Mouse (Mus musculus) neural tube, embryonic 12.5 days (tissue): Measurements from ENCODE around the gene Cxadr. TPM values are rescaled to one million over a fixed set of nuclear protein-coding genes. Genes with fewer than 3 reads are reported as not detected.

Experiments used
- ATAC-seq: fragments of 200-750 bp; cut with Nextera tagmentation; 2 replicates; pipeline ENCODE4 v1.8.0; 2017; ENCODE audit warnings: low read depth, mild to moderate bottlenecking, moderate TSS enrichment, moderate library complexity; ENCODE audit not compliant: low FRiP score
- H3K27ac ChIP-seq: fragments of 300-500 bp; sonication (generic); 2 replicates; pipeline ENCODE4 v1.5.1; 2016
- H3K27me3 ChIP-seq: fragments of 300-500 bp; sonication (generic); replicated peaks from 2 replicates; pipeline ENCODE4 v1.6.1; 2016; ENCODE audit warnings: mild to moderate bottlenecking
- H3K36me3 ChIP-seq: fragments of 300-500 bp; sonication (generic); 2 replicates; pipeline ENCODE4 v1.6.1; 2016; ENCODE audit warnings: mild to moderate bottlenecking
- H3K4me1 ChIP-seq: fragments of 300-500 bp; sonication (generic); 2 replicates; pipeline ENCODE4 v1.6.1; 2016
- H3K4me2 ChIP-seq: fragments of 300-500 bp; sonication (generic); replicated peaks from 2 replicates; pipeline ENCODE4 v1.6.1; 2016; ENCODE audit warnings: mild to moderate bottlenecking
- H3K4me3 ChIP-seq: fragments of 300-500 bp; sonication (generic); 2 replicates; pipeline ENCODE4 v1.5.1; 2016
- H3K9ac ChIP-seq: fragments of 300-500 bp; sonication (generic); 2 replicates; pipeline ENCODE4 v1.6.1; 2016; ENCODE audit warnings: mild to moderate bottlenecking
- H3K9me3 ChIP-seq: fragments of 300-500 bp; sonication (generic); 2 replicates; pipeline ENCODE4 v1.6.1; 2016; ENCODE audit warnings: mild to moderate bottlenecking
- WGBS: fragments of 180-500 bp; shearing (Covaris S2); methylation state at CpG from one replicate; pipeline ENCODE4 v1.1.7; 2016; 5-methylcytosine and 5-hydroxymethylcytosine counted together
- polyA plus RNA-seq: library from polyadenylated mRNA; unstranded; fragments of >200 nt; fragmentation: Nextera tagmentation; extraction: Ambion mirVana; gene quantifications from 2 replicates; pipeline ENCODE4 v1.2.1, GENCODE M21; 2016

The Cxadr gene
- polyA plus RNA-seq, 1 experiment from 2014 or later: 85.4 TPM

DNA sequence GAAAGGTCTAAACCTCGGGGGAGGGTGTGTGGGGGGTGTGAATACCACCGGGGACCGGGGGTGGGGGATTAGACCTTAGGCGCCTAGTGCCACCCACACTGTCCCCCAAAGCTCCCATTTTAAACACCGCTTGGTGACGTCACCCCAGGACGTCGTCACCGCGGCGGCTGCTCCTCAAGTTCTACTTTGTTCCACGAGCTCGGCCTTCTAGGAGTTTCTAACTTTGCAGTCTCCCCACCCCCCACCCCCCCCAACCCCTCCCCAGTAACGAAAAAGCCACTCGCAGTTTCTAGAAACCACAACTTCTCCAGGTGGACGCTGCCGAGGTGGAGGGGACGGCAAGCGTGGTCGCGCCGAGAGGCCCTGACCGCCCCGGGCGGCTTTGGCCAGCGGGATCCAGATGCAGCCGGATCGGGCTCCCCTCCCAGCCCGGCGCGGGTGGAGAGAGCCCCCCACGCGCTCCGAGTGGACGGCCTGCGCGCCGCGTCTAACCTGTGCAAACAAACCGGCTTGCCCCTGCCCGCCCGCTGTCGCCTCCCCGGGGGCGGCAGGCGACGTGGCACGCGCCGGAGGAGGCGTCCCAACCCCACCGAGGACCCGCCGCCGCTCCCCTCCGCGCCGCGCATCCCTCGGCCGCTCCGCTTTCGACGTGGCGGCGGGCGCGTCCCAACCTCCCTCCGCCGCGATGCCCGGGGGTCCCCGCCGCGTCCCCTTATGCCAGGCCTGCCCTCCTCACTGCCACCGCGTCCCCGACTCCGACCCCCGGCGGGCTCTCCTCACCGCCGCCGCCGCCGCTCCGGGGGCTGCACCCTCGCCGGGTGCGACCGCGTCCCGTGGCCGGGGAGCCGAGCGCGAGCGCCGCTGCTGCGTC is 74.8 kb downstream of the Cxadr start:
- Histone ChIP-seq H3K27ac (peak overlapping the region; percentile 10; the same call in 1 of the 2 replicates), H3K9me3 (no peaks in the 10 kb centered on the region), H3K27me3 (no peaks in the 10 kb centered on the region), H3K4me2 (peak overlapping the region; percentile 71), H3K36me3 (no peaks in the 10 kb centered on the region; the same call in 1 of the 2 replicates), H3K4me1 (peaks cover 7% of the 10 kb centered on the region; the same call in 1 of the 2 replicates), H3K4me3 (peak overlapping the region; percentile 92), H3K9ac (peak overlapping the region; percentile 95)
- WGBS: under 1% methylated on average over 94 of the region's 100 CpGs
- ATAC-seq: peak; percentile 80

DNA sequence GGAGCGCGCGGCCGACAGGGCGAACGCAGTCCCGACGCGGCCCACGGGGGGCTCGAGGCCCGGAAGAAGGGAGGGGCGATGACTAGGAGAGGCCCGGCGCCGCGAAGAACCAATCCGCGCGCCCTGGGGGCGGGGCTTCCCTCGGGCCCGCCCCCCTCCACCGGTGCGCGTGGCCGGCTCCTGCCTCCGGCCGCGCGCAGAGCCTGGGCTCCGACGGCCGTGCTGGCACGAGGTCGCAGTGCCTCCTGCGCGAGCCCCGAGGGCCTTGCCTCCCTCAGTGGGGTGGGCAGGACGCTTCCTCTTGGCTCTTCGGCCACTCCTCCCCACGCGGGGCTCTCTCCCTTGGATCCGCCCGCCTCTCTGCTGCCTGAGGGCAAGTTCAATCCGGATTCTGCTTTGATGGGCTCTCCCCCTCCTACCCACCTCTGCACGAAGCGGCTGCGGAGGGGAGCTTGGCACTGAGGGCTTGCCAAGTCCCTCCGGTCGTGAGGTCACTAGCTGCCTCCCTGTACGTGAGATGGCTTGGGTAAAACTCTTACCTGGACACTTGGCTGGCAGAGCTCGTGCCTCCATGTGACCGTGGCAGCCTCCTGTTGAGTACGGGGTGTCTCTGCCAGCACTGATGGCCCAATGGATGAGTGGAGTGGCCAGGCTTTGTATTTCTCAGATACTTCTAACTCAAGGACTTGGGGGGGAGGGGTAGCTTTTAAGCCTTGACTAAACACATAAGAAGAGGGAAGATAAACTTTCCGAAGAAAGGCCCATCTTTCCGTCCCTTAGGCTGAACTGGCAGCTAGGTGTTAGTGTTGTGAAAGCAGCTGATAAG is 75.7 kb downstream of the Cxadr start, which contains the start of gene Btg3:
Gene Btg3, minus strand, starts transcription at position 448 of the 826 bp plus-strand sequence.
- Histone ChIP-seq H3K4me2 (peak within 1 kb of the TSS; percentile 71), H3K36me3 (no peaks in the 10 kb centered on the region; the same call in 1 of the 2 replicates), H3K4me1 (peaks cover 7% of the 10 kb centered on the region; the same call in 1 of the 2 replicates), H3K27ac (peak within 1 kb of the TSS; percentile 10; the same call in 1 of the 2 replicates), H3K4me3 (peak within 1 kb of the TSS; percentile 92), H3K27me3 (no peaks in the 10 kb centered on the region), H3K9me3 (no peaks in the 10 kb centered on the region), H3K9ac (peak within 1 kb of the TSS; percentile 95)
- peak; percentile 98 for ATAC-seq
- 3% methylated on average over 47 of the region's 57 CpGs for WGBS

- Histone ChIP-seq H3K9ac (no peak overlapping the region), H3K27me3 (no peaks in the 10 kb centered on the region), H3K27ac (no peak overlapping the region), H3K9me3 (no peaks in the 10 kb centered on the region), H3K4me1 (peaks cover 7% of the 10 kb centered on the region; the same call in 1 of the 2 replicates), H3K4me3 (no peak overlapping the region), H3K36me3 (no peaks in the 10 kb centered on the region), H3K4me2 (no peak overlapping the region)
- 95% methylated on average over 5 of the region's 5 CpGs for WGBS
- no peak for ATAC-seq
Measured at GRCm38 (mm10) chr16:78378493-78378892, 77.2 kb downstream of the Cxadr start.

GRCm38 (mm10) chr16:78389122-78389521 is 87.8 kb downstream of the Cxadr start:
- 69% methylated on average over 4 of the region's 4 CpGs for WGBS
- H3K27me3 ChIP-seq: no peaks in the 10 kb centered on the region
- no peak for ATAC-seq
- H3K4me1 ChIP-seq: no peaks in the 10 kb centered on the region
- H3K4me2 ChIP-seq: no peak overlapping the region
- no peaks in the 10 kb centered on the region for H3K36me3 ChIP-seq
- no peak overlapping the region for H3K4me3 ChIP-seq
- H3K9me3 ChIP-seq: no peaks in the 10 kb centered on the region
- H3K27ac ChIP-seq: no peak overlapping the region
- no peak overlapping the region for H3K9ac ChIP-seq

- no peaks in the 10 kb centered on the region for H3K36me3 ChIP-seq
- no peaks in the 10 kb centered on the region for H3K27me3 ChIP-seq
- no peak for ATAC-seq
- H3K9ac ChIP-seq: no peak overlapping the region
- no peaks in the 10 kb centered on the region for H3K4me1 ChIP-seq
- 86% methylated on average over 3 of the region's 3 CpGs for WGBS
- no peak overlapping the region for H3K4me3 ChIP-seq
- no peak overlapping the region for H3K4me2 ChIP-seq
- H3K9me3 ChIP-seq: no peaks in the 10 kb centered on the region
- no peak overlapping the region for H3K27ac ChIP-seq
Measured at GRCm38 (mm10) chr16:78389986-78390385, 88.7 kb downstream of the Cxadr start.

DNA sequence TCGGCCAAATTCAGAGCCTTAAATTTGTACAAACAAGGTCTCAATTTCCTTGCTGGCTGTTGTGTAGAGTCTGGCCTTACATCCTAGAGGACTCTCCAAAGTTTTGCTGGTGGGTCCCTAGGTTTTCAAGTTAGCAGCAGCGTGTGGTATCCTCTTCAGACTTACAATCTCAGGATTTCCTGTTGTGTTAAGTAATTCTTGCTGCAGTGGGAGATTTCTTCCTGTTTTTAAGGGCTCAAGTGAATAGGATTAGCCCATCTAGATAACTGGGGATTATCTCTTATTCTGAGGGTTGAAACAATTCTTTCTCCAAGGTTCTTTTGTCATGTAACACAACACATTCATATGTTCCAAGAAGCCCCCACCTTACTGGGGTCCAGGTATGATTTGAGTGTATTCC is 90.1 kb downstream of the Cxadr start:
- WGBS: 84% methylated on average over 2 of the region's 2 CpGs
- no peak for ATAC-seq
- no peak overlapping the region for H3K4me3 ChIP-seq
- no peaks in the 10 kb centered on the region for H3K9me3 ChIP-seq
- no peak overlapping the region for H3K27ac ChIP-seq
- no peaks in the 10 kb centered on the region for H3K36me3 ChIP-seq
- no peak overlapping the region for H3K9ac ChIP-seq
- no peak overlapping the region for H3K4me2 ChIP-seq
- H3K27me3 ChIP-seq: no peaks in the 10 kb centered on the region
- H3K4me1 ChIP-seq: no peaks in the 10 kb centered on the region

DNA sequence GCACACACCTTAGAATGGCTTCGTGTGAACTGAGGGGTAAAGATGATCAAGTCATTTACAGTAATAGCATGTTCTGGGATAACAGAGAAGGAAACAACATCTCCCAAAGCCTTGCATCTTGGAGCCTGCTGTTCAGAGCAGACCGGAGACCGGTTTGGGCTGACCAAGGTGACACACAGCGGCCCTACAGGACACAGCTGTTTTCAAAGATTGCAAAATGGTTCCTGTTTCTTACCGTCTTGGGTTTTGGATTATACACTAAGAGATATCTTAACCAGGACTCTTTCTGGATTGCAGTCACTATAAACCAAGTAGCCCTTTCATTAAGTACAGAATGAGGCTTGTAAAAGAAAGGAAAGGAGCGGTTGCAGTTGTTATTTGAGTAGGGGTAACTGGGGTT is 97.4 kb downstream of the Cxadr start:
- Histone ChIP-seq H3K27me3 (no peaks in the 10 kb centered on the region), H3K4me2 (no peak overlapping the region), H3K4me1 (no peaks in the 10 kb centered on the region), H3K9me3 (no peaks in the 10 kb centered on the region), H3K4me3 (no peak overlapping the region), H3K9ac (no peak overlapping the region), H3K27ac (no peak overlapping the region), H3K36me3 (no peaks in the 10 kb centered on the region)
- ATAC-seq: no peak
- WGBS: 90% methylated on average over 6 of the region's 6 CpGs

DNA sequence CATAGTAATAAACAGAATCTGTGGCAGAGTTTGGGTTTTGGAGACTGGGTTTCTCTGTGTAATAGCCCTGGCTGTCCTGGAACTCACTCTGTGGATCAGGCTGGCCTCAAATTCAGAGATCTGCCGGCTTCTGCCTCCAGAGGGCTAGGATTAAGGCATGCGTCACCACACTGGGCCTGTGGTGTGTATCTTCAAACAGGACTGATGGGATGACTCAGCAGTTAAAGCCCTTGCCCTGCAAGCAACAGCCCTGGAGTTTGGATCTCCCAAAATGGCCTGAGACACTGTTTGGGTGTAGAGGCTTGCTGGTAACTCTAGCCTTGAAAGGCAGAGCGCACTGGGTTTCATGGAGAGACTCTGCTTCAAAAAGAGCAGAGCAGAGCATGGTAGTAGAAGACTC is 98.1 kb downstream of the Cxadr start:
- H3K4me2 ChIP-seq: no peak overlapping the region
- H3K9ac ChIP-seq: no peak overlapping the region
- no peaks in the 10 kb centered on the region for H3K4me1 ChIP-seq
- H3K9me3 ChIP-seq: no peaks in the 10 kb centered on the region
- no peaks in the 10 kb centered on the region for H3K36me3 ChIP-seq
- ATAC-seq: no peak
- WGBS: 89% methylated on average over 3 of the region's 3 CpGs
- no peaks in the 10 kb centered on the region for H3K27me3 ChIP-seq
- H3K4me3 ChIP-seq: no peak overlapping the region
- no peak overlapping the region for H3K27ac ChIP-seq

DNA sequence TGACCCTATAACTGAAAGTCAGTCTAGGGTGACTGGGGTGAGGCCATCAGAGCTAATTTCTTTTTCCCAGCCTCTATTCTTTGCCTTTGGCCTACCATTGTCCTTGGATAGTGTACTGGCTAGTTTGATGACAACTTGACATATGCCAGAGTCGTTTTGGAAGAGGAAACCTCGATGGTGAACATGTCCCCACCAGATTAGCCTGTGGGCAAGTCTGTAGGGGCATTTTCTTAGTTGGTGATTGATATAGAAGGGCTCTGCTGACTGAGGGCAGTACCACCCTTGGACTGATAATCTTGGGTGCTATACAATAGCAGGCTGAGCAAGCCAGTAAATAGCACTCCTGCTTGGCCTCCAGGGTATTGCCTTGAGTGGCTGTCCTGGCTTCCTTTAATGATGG is 101.0 kb downstream of the Cxadr start:
- no peaks in the 10 kb centered on the region for H3K4me1 ChIP-seq
- no peaks in the 10 kb centered on the region for H3K27me3 ChIP-seq
- no peak overlapping the region for H3K27ac ChIP-seq
- no peaks in the 10 kb centered on the region for H3K9me3 ChIP-seq
- H3K4me3 ChIP-seq: no peak overlapping the region
- ATAC-seq: no peak
- no peaks in the 10 kb centered on the region for H3K36me3 ChIP-seq
- H3K4me2 ChIP-seq: no peak overlapping the region
- 62% methylated on average over 2 of the region's 2 CpGs for WGBS
- H3K9ac ChIP-seq: no peak overlapping the region

- Histone ChIP-seq H3K4me2 (no peak overlapping the region), H3K4me3 (no peak overlapping the region), H3K27ac (no peak overlapping the region), H3K36me3 (no peaks in the 10 kb centered on the region), H3K9me3 (no peaks in the 10 kb centered on the region), H3K4me1 (no peaks in the 10 kb centered on the region), H3K9ac (no peak overlapping the region), H3K27me3 (no peaks in the 10 kb centered on the region)
- WGBS: 93% methylated on average over 2 of the region's 2 CpGs
- no peak for ATAC-seq
Measured at GRCm38 (mm10) chr16:78406657-78407056, 105.4 kb downstream of the Cxadr start.

DNA sequence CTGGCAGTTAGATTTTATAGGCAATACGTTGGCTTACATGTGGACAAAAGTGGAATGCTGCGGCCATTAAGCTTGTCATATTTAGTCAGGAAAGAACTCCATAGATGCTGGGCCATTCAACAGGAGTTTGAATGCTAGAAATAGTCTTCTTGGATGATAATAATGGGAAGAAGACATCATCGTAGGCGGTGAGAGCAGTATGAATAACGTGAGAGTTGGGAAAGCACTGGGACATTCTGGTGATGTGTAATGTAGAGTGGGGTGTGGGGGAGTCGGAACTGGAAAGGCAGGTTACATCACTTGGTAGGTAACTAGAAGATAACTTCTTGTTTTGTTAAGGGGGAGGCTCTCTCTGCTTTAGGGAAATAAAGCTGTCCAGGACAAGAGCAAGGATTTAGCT is 106.6 kb downstream of the Cxadr start:
- H3K9ac ChIP-seq: no peak overlapping the region
- H3K4me1 ChIP-seq: no peaks in the 10 kb centered on the region
- H3K27ac ChIP-seq: no peak overlapping the region
- no peak overlapping the region for H3K4me3 ChIP-seq
- no peaks in the 10 kb centered on the region for H3K9me3 ChIP-seq
- no peak overlapping the region for H3K4me2 ChIP-seq
- no peak for ATAC-seq
- 94% methylated on average over 6 of the region's 6 CpGs for WGBS
- H3K27me3 ChIP-seq: no peaks in the 10 kb centered on the region
- H3K36me3 ChIP-seq: no peaks in the 10 kb centered on the region
